Mouse (Mus musculus) hindbrain, embryonic 11.5 days (tissue): ENCODE data around the gene Xirp1. TPM values are rescaled to one million over a fixed set of nuclear protein-coding genes. Genes with fewer than 3 reads are reported as not detected.

ENCODE experiments used
- ATAC-seq: fragments of 200-750 bp; cut with Nextera tagmentation; 2 replicates; pipeline ENCODE4 v1.8.0; 2017; ENCODE audit warnings: mild to moderate bottlenecking, moderate TSS enrichment, moderate library complexity; ENCODE audit not compliant: low FRiP score
- DNase-seq: peaks from one replicate; pipeline ENCODE4 v3.0.0-alpha.2; 2015; ENCODE audit warnings: low spot score
- H3K27ac ChIP-seq: fragments of 300-500 bp; sonication (generic); 2 replicates; pipeline ENCODE4 v1.5.1; 2014; ENCODE audit warnings: mild to moderate bottlenecking, low read depth, low read length
- H3K27me3 ChIP-seq: fragments of 300-500 bp; sonication (generic); 2 replicates; pipeline ENCODE4 v1.6.1; 2014; ENCODE audit warnings: mild to moderate bottlenecking, low read length, moderate library complexity, mixed read lengths; ENCODE audit not compliant: control insufficient read depth, insufficient read depth
- H3K36me3 ChIP-seq: fragments of 300-500 bp; sonication (generic); 2 replicates; pipeline ENCODE4 v1.6.1; 2014; ENCODE audit warnings: mild to moderate bottlenecking, low read length, moderate library complexity, mixed read lengths; ENCODE audit not compliant: control insufficient read depth, insufficient read depth
- H3K4me1 ChIP-seq: fragments of 300-500 bp; sonication (generic); replicated peaks from 2 replicates; pipeline ENCODE4 v1.6.1; 2014; ENCODE audit warnings: low read length, mixed read lengths; ENCODE audit not compliant: control insufficient read depth, insufficient read depth
- H3K4me2 ChIP-seq: fragments of 300-500 bp; sonication (generic); replicated peaks from 2 replicates; pipeline ENCODE4 v1.6.1; 2014; ENCODE audit warnings: mild to moderate bottlenecking, low read depth, low read length
- H3K4me3 ChIP-seq: fragments of 300-500 bp; sonication (generic); 2 replicates; pipeline ENCODE4 v1.5.1; 2014; ENCODE audit warnings: low read depth, low read length
- H3K9ac ChIP-seq: fragments of 300-500 bp; sonication (generic); 2 replicates; pipeline ENCODE4 v1.6.1; 2014; ENCODE audit warnings: low read depth, low read length
- H3K9me3 ChIP-seq: fragments of 300-500 bp; sonication (generic); 2 replicates; pipeline ENCODE4 v1.6.1; 2016; ENCODE audit warnings: low read length; ENCODE audit not compliant: control insufficient read depth
- WGBS: fragments of 180-500 bp; shearing (Covaris S2); extraction: QIAGEN DNeasy Blood & Tissue Kit; methylation state at CpG from one replicate; pipeline ENCODE4 v1.1.7; 2014; 5-methylcytosine and 5-hydroxymethylcytosine counted together
- polyA plus RNA-seq: library from polyadenylated mRNA; unstranded; fragments of >200 nt; fragmentation: Nextera tagmentation; extraction: Ambion mirVana; gene quantifications from 2 replicates; pipeline ENCODE4 v1.2.1, GENCODE M21; 2014

Gene Xirp1
- 0.04 TPM in 1 of 2 replicates, not detected in the other for polyA plus RNA-seq

DNA sequence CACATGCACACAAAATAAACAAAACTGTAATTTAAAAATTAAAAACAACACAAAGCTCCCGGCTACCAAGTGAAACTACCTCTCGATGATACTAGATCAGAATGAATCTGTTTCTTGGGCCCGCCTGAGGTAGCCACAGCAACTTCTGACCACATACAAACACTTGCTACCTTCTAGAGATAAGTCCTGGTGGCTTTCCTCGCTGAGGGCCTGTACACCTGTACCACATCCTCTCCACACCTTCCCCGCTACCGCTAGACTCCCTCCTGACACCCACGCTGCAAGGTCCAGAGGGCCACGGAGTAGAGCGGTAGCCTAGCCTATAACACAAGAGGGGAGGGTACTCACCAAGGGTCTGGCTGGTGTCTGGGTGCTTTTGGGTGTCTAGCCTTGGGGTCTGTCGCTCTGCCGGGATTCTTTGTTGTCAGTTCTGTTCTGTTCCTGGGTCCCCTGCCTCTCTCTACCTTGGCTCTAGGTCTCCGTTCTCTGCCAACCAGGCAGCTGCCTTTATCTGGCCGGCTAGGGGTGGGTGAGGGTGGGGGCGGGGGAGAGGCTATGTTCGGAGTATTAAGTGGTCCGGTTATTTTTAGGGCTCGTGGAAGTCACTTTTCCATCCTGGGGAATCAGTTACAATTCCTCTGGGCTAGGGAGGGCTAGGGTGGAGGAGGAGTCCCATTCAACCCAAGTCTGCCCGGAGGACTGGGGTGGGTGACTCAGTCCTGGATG lies at the start of gene Xirp1:
Gene Xirp1 (minus strand): TSS at position 513 of the 726 bp plus-strand sequence.
- no peak within 1 kb of the TSS for H3K9ac ChIP-seq
- H3K36me3 ChIP-seq: no peaks in the 10 kb centered on the region
- no peak within 1 kb of the TSS for H3K4me2 ChIP-seq
- H3K4me3 ChIP-seq: no peak within 1 kb of the TSS
- no peak for DNase-seq
- no peaks in the 10 kb centered on the region for H3K4me1 ChIP-seq
- no peaks in the 10 kb centered on the region for H3K9me3 ChIP-seq
- no peak for ATAC-seq
- WGBS: 93% methylated on average over 18 of the region's 18 CpGs
- H3K27me3 ChIP-seq: no peaks in the 10 kb centered on the region
- no peak within 1 kb of the TSS for H3K27ac ChIP-seq

DNA sequence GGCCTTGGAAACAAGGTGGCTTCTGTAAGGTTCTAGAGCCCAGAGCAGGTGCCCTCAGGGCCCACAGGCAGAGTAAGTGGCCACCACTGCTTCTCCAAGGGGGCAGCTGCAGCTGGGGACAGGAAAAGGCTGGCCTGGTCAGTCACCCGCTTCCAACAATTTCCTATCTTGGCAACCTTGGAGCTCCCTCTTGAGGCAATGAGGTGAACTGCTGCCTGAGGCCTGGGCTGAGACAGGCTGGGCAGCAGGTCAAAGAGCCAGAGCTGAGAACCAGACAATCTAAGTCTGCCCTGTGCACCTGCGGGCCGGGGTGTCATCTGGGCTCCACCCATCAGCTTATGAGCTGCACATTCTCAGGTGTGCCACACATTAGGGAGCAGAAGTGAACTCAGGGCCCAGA lies 49.8 kb upstream of the Xirp1 start:
- no peaks in the 10 kb centered on the region for H3K9me3 ChIP-seq
- DNase-seq (peak; percentile 89), ATAC-seq (no peak)
- H3K9ac ChIP-seq: no peak overlapping the region
- no peak overlapping the region for H3K27ac ChIP-seq
- no peak overlapping the region for H3K4me3 ChIP-seq
- H3K4me1 ChIP-seq: no peaks in the 10 kb centered on the region
- no peaks in the 10 kb centered on the region for H3K27me3 ChIP-seq
- H3K36me3 ChIP-seq: no peaks in the 10 kb centered on the region
- 28% methylated on average over 3 of the region's 3 CpGs for WGBS
- no peak overlapping the region for H3K4me2 ChIP-seq

DNA sequence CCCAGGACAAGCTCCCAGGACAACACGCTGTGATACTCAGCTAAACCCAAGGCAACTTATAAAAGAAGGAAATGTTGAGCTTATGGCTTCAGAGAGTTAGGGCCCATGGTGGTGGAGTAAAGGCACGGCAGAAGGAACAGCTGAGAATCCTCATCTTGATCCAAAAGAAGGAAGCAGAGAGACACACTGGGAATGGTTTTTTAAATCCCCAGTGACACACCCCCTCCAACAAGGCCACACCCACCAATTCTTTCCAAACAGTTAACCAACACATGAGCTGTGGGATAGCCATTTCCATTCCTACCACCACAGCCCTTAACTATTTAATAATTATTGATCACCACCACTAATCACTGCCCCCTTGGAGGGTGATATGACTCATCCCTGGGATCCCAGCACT lies 47.9 kb upstream of the Xirp1 start:
- no peak overlapping the region for H3K27ac ChIP-seq
- H3K27me3 ChIP-seq: no peaks in the 10 kb centered on the region
- H3K36me3 ChIP-seq: no peaks in the 10 kb centered on the region
- DNase-seq (no peak), ATAC-seq (no peak)
- H3K9me3 ChIP-seq: no peaks in the 10 kb centered on the region
- H3K4me2 ChIP-seq: no peak overlapping the region
- WGBS: 87% methylated on average over 2 of the region's 2 CpGs
- no peaks in the 10 kb centered on the region for H3K4me1 ChIP-seq
- H3K4me3 ChIP-seq: no peak overlapping the region
- no peak overlapping the region for H3K9ac ChIP-seq

DNA sequence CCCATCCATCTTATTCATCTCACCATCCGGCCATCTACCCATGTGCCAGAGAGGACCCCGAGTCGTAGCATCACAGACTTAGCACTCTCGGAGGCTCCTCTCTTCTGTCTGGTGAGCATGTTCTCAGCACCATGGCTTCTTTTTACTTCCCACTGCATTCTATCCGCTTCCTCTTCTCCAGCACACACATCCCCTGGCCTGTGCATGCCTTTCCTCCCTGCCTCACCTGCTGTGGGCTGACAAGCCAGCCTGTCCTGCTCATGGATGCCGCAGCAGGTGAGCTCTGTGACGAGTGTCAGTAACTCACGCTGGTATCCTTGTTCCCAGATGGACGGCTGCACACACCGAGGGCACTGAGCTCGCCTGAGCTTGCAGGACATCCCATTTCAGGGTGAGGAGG lies 46.4 kb upstream of the Xirp1 start, which contains the start of gene Cx3cr1:
Gene Cx3cr1 (minus strand): TSS at position 101 of the 400 bp plus-strand sequence.
- Histone ChIP-seq H3K36me3 (no peaks in the 10 kb centered on the region), H3K4me3 (no peak within 1 kb of the TSS), H3K4me2 (no peak within 1 kb of the TSS), H3K27me3 (no peaks in the 10 kb centered on the region), H3K9me3 (no peaks in the 10 kb centered on the region), H3K9ac (no peak within 1 kb of the TSS), H3K4me1 (no peaks in the 10 kb centered on the region), H3K27ac (no peak within 1 kb of the TSS)
- WGBS: 85% methylated on average over 11 of the region's 11 CpGs
- ATAC-seq (no peak), DNase-seq (no peak)

GRCm38 (mm10) chr9:120068047-120068446 lies 44.6 kb upstream of the Xirp1 start:
- 73% methylated on average over 10 of the region's 10 CpGs for WGBS
- ATAC-seq: no peak
- no peaks in the 10 kb centered on the region for H3K9me3 ChIP-seq
- no peaks in the 10 kb centered on the region for H3K4me1 ChIP-seq
- DNase-seq: no peak
- H3K27me3 ChIP-seq: no peaks in the 10 kb centered on the region
- no peak overlapping the region for H3K4me2 ChIP-seq
- H3K36me3 ChIP-seq: no peaks in the 10 kb centered on the region
- no peak overlapping the region for H3K27ac ChIP-seq
- no peak overlapping the region for H3K9ac ChIP-seq
- no peak overlapping the region for H3K4me3 ChIP-seq

GRCm38 (mm10) chr9:120067609-120068008 lies 44.2 kb upstream of the Xirp1 start:
- WGBS: 92% methylated on average over 2 of the region's 2 CpGs
- H3K36me3 ChIP-seq: no peaks in the 10 kb centered on the region
- no peak for ATAC-seq

DNA sequence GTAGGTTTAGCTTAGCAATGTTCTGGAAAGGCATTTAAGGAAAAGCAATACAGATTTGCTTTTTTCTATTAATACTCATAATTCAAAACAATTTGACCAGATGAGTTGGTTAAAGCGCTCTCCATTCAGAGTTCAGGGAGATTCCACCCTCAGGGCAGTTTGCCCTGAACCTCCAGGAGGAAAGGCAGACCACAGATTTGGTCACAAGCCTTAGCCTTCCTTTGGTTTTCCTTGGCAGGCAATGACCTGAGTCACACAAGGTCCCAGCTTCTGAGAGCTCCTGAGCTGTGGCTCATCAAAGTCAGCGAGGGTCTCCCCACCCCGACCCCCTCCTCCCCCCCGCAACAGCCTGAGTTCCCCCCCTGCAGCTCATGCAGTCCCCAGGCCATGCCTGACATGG lies 40.9 kb upstream of the Xirp1 start:
- H3K9ac ChIP-seq: no peak overlapping the region
- no peaks in the 10 kb centered on the region for H3K36me3 ChIP-seq
- H3K4me3 ChIP-seq: no peak overlapping the region
- DNase-seq: no peak
- no peak for ATAC-seq
- H3K9me3 ChIP-seq: no peaks in the 10 kb centered on the region
- H3K4me1 ChIP-seq: no peaks in the 10 kb centered on the region
- no peaks in the 10 kb centered on the region for H3K27me3 ChIP-seq
- no peak overlapping the region for H3K27ac ChIP-seq
- no peak overlapping the region for H3K4me2 ChIP-seq
- 76% methylated on average over 4 of the region's 4 CpGs for WGBS

More at GRCm38 (mm10) chr9:120067609-120068008, 44.2 kb upstream of the Xirp1 start:
- no peaks in the 10 kb centered on the region for H3K9me3 ChIP-seq
- H3K27ac ChIP-seq: no peak overlapping the region
- DNase-seq: no peak
- H3K9ac ChIP-seq: no peak overlapping the region
- H3K4me2 ChIP-seq: no peak overlapping the region
- H3K27me3 ChIP-seq: no peaks in the 10 kb centered on the region
- no peaks in the 10 kb centered on the region for H3K4me1 ChIP-seq
- no peak overlapping the region for H3K4me3 ChIP-seq

DNA sequence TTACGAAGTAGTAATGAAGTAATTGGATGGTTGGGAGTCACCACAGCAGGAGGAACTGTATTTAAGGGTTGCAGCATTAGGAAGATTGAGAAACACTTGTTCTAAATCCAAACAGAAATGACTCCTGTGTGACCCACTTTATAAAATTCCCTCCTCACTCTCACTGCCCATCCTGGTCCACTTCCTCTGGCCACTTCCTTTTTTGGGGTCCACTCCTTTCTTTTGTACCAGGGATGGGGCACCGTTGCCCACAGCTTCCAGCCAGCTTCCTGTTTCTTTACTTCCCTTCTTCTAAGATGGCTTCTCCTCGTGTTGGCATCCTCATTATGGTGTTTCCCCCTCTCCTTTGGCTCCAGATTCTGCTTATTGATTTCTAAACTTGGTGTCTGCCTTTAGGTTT lies 35.3 kb upstream of the Xirp1 start:
- Histone ChIP-seq H3K4me3 (no peak overlapping the region), H3K27me3 (no peaks in the 10 kb centered on the region), H3K4me2 (no peak overlapping the region), H3K36me3 (no peaks in the 10 kb centered on the region), H3K9ac (no peak overlapping the region), H3K4me1 (no peaks in the 10 kb centered on the region), H3K9me3 (no peaks in the 10 kb centered on the region), H3K27ac (no peak overlapping the region)
- DNase-seq: no peak
- no peak for ATAC-seq
- 83% methylated on average over 3 of the region's 3 CpGs for WGBS

GRCm38 (mm10) chr9:120056201-120056600 lies 32.8 kb upstream of the Xirp1 start:
- DNase-seq (no peak), ATAC-seq (no peak)
- H3K27ac ChIP-seq: no peak overlapping the region
- no peaks in the 10 kb centered on the region for H3K27me3 ChIP-seq
- WGBS: 84% methylated on average over 9 of the region's 9 CpGs
- H3K4me2 ChIP-seq: no peak overlapping the region
- no peaks in the 10 kb centered on the region for H3K36me3 ChIP-seq
- H3K9ac ChIP-seq: no peak overlapping the region
- H3K4me1 ChIP-seq: no peaks in the 10 kb centered on the region
- no peaks in the 10 kb centered on the region for H3K9me3 ChIP-seq
- no peak overlapping the region for H3K4me3 ChIP-seq
